Mouse (Mus musculus) lung, adult 2 months (tissue): ENCODE results near the gene Ndufa9. TPM values are rescaled to one million over a fixed set of nuclear protein-coding genes. Genes with fewer than 3 reads are reported as not detected.

Source experiments
- DNase-seq: peaks from one replicate; pipeline ENCODE4 v3.0.0; 2022
- H3K4me1 ChIP-seq: fragments of 200-500 bp; 2 replicates; pipeline ENCODE4 v1.6.1; 2011; ENCODE audit warnings: low read length; ENCODE audit not compliant: control insufficient read depth, insufficient read depth
- H3K4me3 ChIP-seq: fragments of 200-500 bp; replicated peaks from 2 replicates; pipeline ENCODE3; 2011; ENCODE audit warnings: low read depth, mild to moderate bottlenecking, control low read depth, low read length; ENCODE audit errors: extremely low read depth
- CTCF ChIP-seq: fragments of 200-500 bp; IDR thresholded peaks from 2 replicates; pipeline ENCODE4 v1.5.1; 2011; ENCODE audit warnings: mild to moderate bottlenecking, low read length, control low read depth; ENCODE audit not compliant: insufficient read depth
- POLR2A ChIP-seq: fragments of 200-500 bp; IDR thresholded peaks from 2 replicates; pipeline ENCODE4 v1.6.1; 2011; ENCODE audit warnings: low read depth, mild to moderate bottlenecking, control low read depth, low read length, borderline replicate concordance; ENCODE audit errors: extremely low read depth
- WGBS: fragments of 180-500 bp; shearing (Covaris S2); methylation state at CpG from one replicate; pipeline ENCODE4 v1.1.7; 2018; 5-methylcytosine and 5-hydroxymethylcytosine counted together
- polyA plus RNA-seq: library from polyadenylated mRNA; depleted of rRNA; stranded (reverse); fragments of >200 nt; gene quantifications from 2 replicates; pipeline ENCODE4 v1.2.3, GENCODE M21; 2012; rRNA removed

Ndufa9 gene
- polyA plus RNA-seq, 1 experiment: 69.8 TPM

GRCm38 (mm10) chr6:126777889-126778288 is 71.0 kb downstream of the Ndufa9 start:
- TF ChIP-seq POLR2A (no peak), CTCF (no peak)
- Histone ChIP-seq H3K4me3 (no peak overlapping the region), H3K4me1 (no peaks in the 10 kb centered on the region)
- WGBS: 49% methylated on average over 6 of the region's 6 CpGs
- no peak for DNase-seq

- Histone ChIP-seq H3K4me3 (no peak overlapping the region), H3K4me1 (no peaks in the 10 kb centered on the region)
- no peak for DNase-seq
- no peak for TF ChIP-seq CTCF
- TF ChIP-seq POLR2A: no peak
- 46% methylated on average over 4 of the region's 4 CpGs for WGBS
These were observed 75.1 kb downstream of the Ndufa9 start for GRCm38 (mm10) chr6:126773873-126774272.

GRCm38 (mm10) chr6:126772326-126772725 is 76.6 kb downstream of the Ndufa9 start:
- H3K4me1 ChIP-seq: no peaks in the 10 kb centered on the region
- 53% methylated on average over 4 of the region's 4 CpGs for WGBS
- no peak overlapping the region for H3K4me3 ChIP-seq
- TF ChIP-seq CTCF: no peak
- no peak for TF ChIP-seq POLR2A
- peak; percentile 5 for DNase-seq

Other genes with a start within 250 kb of the Ndufa9 start
- gene Kcna1, start 202.8 kb downstream of the Ndufa9 start, polyA plus RNA-seq: 0.40 and 1.3 TPM in 2 replicates
- 0.31 and 0.93 TPM in 2 replicates for gene Kcna6, start 108.5 kb downstream of the Ndufa9 start, polyA plus RNA-seq
- gene Akap3, start 4.0 kb upstream of the Ndufa9 start, polyA plus RNA-seq: not detected in 2 replicates
- gene Dyrk4, start 72.7 kb upstream of the Ndufa9 start, polyA plus RNA-seq: 0.07 and 0.10 TPM in 2 replicates
- gene Rad51ap1, start 90.5 kb upstream of the Ndufa9 start, polyA plus RNA-seq: 0.48 and 1.1 TPM in 2 replicates
- gene D6Wsu163e, start 90.8 kb upstream of the Ndufa9 start, polyA plus RNA-seq: 3.0 and 5.8 TPM in 2 replicates
- gene Fgf6, start 166.4 kb upstream of the Ndufa9 start, polyA plus RNA-seq: 0.07 TPM in 1 of 2 replicates, not detected in the other
- not detected in 2 replicates for gene Fgf23, start 223.8 kb upstream of the Ndufa9 start, polyA plus RNA-seq